Mouse (Mus musculus) olfactory bulb, adult 2 months (tissue): ENCODE results near the gene Scaf4.

Experiments used
- CTCF ChIP-seq: fragments of 200-500 bp; IDR thresholded peaks from 2 replicates; pipeline ENCODE4 v1.5.1; 2012; ENCODE audit warnings: low read depth, mild to moderate bottlenecking, low read length, moderate library complexity; ENCODE audit not compliant: insufficient read depth
- POLR2A ChIP-seq: fragments of 200-500 bp; IDR thresholded peaks from 2 replicates; pipeline ENCODE4 v1.6.1; 2012; ENCODE audit warnings: mild to moderate bottlenecking, low read depth, low read length, moderate library complexity; ENCODE audit not compliant: insufficient read depth

GRCm38 (mm10) chr16:90260097-90260496, 24.2 kb downstream of the Scaf4 start:
- TF ChIP-seq CTCF (no peak), POLR2A (no peak)
